Mouse (Mus musculus): ENCODE data around the gene Il22ra2. TPM values are rescaled to one million over a fixed set of nuclear protein-coding genes. Genes with fewer than 3 reads are reported as not detected.

Il22ra2 gene
- polyA plus RNA-seq, 1 experiment: 0.65 TPM

DNA sequence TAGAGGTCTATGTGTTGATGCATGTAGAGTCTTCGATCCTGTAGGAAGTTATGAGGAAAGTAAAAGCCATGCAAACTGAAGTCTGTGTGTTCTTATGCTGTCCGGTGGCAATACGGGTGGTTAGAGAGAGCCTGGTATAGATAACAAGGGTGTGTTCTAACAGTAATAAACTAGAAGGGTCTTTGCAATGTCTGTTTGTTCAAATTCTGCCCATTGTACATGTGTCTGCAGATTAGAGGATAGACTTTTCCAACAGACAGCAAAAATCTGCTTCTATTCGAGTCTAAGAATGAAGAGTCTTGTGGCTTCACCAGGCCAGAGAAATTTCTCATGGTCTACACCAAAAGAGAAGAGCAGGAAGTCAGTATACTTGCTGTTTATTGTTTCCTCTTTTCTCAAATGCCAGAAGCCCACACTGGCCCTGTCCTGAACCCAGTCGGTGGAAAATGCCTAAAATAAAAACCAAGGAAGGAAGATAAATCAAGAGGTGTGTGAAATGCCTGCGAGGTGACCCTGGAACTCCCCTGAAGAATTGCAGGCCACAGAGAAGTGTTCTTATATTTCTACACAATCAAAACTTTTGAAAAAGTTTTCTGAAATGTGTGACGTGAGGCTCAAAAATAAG, 38.9 kb upstream of the Il22ra2 start:
- Histone ChIP-seq H3K4me3 (ENCODE audit: extremely low read depth, insufficient read depth, insufficient read length) (no peak overlapping the region), H3K27ac (ENCODE audit: insufficient read depth, low read length) (peak overlapping the region; percentile 73), H3K4me1 (ENCODE audit: control insufficient read depth, insufficient read depth, insufficient read length) (peaks cover 24% of the 10 kb centered on the region), H3K27me3 (ENCODE audit: control insufficient read depth, insufficient read depth, low read length) (no peaks in the 10 kb centered on the region), H3K36me3 (ENCODE audit: control insufficient read depth, insufficient read depth, low read length) (no peaks in the 10 kb centered on the region)
- no peak for DNase-seq (ENCODE audit: low read depth in 1 of 2, low spot score in 2 of 2)
- WGBS: 25% methylated on average over 7 of the region's 7 CpGs
- TF ChIP-seq POLR2A (IDR thresholded peaks at IDR 0.05; ENCODE audit: low read depth, low read length): no peak
- no peak for TF ChIP-seq CTCF (IDR thresholded peaks at IDR 0.05; ENCODE audit: extremely low read depth, insufficient read depth, insufficient read length, insufficient replicate concordance)

DNA sequence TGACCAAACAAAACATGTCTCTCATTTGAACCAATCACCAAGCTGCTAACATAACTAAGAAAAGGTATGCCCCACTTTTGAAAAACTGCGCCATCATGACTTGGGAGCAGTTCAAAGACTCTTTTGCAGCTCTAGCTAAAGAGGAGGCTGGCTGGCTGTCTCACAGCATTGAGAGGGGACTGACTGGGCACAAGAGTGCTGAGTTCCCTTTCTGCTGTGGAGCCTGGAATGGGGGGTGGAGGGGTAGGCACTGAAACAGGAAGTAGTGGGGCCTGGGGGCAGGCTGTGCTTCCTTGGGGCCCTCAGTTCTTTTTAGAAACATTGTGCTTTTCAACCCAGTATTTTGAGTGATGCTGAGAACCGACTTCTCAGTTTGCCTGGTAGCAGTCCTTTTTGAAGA, 37.7 kb upstream of the Il22ra2 start:
- H3K36me3 ChIP-seq (ENCODE audit: control insufficient read depth, insufficient read depth, low read length): no peaks in the 10 kb centered on the region
- H3K27ac ChIP-seq (ENCODE audit: insufficient read depth, low read length): peak overlapping the region; percentile 77
- 19% methylated on average over 2 of the region's 2 CpGs for WGBS
- TF ChIP-seq POLR2A (IDR thresholded peaks at IDR 0.05; ENCODE audit: low read depth, low read length) (no peak), CTCF (IDR thresholded peaks at IDR 0.05; ENCODE audit: extremely low read depth, insufficient read depth, insufficient read length, insufficient replicate concordance) (no peak)
- peak in 1 of 2 experiments; percentile 68 for DNase-seq (ENCODE audit: low read depth in 1 of 2, low spot score in 2 of 2)
- no peak overlapping the region for H3K4me3 ChIP-seq (ENCODE audit: extremely low read depth, insufficient read depth, insufficient read length)
- H3K27me3 ChIP-seq (ENCODE audit: control insufficient read depth, insufficient read depth, low read length): no peaks in the 10 kb centered on the region
- H3K4me1 ChIP-seq (ENCODE audit: control insufficient read depth, insufficient read depth, insufficient read length): peaks cover 24% of the 10 kb centered on the region

DNA sequence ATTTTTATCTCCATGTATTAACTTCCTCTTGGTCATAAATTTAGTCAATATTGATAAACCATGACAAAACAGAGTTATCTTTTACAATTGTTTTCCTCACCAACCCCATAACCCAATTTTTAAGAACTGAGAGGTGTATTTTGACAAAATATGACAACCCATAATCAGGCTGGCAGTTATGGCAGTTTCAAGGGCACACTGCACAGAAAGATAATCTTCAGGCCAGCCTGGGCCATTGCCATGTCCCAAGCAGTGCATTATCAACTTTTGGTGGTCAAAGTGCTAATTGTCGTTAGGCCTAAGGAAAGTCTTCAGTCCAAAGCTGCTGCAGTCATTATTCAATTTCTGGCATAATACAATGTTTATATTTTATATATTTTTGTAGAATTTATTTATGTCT, 37.0 kb upstream of the Il22ra2 start:
- Histone ChIP-seq H3K27me3 (ENCODE audit: control insufficient read depth, insufficient read depth, low read length) (no peaks in the 10 kb centered on the region), H3K4me3 (ENCODE audit: extremely low read depth, insufficient read depth, insufficient read length) (no peak overlapping the region), H3K4me1 (ENCODE audit: control insufficient read depth, insufficient read depth, insufficient read length) (peaks cover 24% of the 10 kb centered on the region), H3K27ac (ENCODE audit: insufficient read depth, low read length) (no peak overlapping the region), H3K36me3 (ENCODE audit: control insufficient read depth, insufficient read depth, low read length) (no peaks in the 10 kb centered on the region)
- TF ChIP-seq POLR2A (IDR thresholded peaks at IDR 0.05; ENCODE audit: low read depth, low read length) (no peak), CTCF (IDR thresholded peaks at IDR 0.05; ENCODE audit: extremely low read depth, insufficient read depth, insufficient read length, insufficient replicate concordance) (no peak)
- no peak for DNase-seq (ENCODE audit: low read depth in 1 of 2, low spot score in 2 of 2)
- WGBS: 67% methylated on average over 1 of the region's 1 CpGs

DNA sequence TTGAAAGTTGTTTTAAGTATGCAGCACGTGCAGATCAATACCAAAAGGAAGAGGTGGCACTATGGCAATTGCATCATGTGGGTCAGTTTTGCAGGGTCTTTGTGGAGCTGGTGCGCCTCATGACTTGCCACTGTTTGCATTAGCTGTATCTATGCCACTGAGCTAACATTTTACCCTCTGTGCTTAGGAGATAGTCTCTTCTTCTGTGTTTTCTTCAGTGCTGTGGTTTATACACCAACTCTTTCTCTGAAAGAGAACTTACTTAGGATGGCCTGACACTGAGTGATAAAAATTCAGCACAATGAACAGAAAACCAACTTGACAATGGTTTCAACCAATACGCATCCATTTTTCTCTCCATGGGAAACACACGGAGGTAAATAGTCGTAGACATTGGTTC, 35.9 kb upstream of the Il22ra2 start:
- Histone ChIP-seq H3K4me3 (ENCODE audit: extremely low read depth, insufficient read depth, insufficient read length) (no peak overlapping the region), H3K36me3 (ENCODE audit: control insufficient read depth, insufficient read depth, low read length) (no peaks in the 10 kb centered on the region), H3K27ac (ENCODE audit: insufficient read depth, low read length) (no peak overlapping the region), H3K27me3 (ENCODE audit: control insufficient read depth, insufficient read depth, low read length) (no peaks in the 10 kb centered on the region), H3K4me1 (ENCODE audit: control insufficient read depth, insufficient read depth, insufficient read length) (peaks cover 24% of the 10 kb centered on the region)
- TF ChIP-seq POLR2A (IDR thresholded peaks at IDR 0.05; ENCODE audit: low read depth, low read length) (no peak), CTCF (IDR thresholded peaks at IDR 0.05; ENCODE audit: extremely low read depth, insufficient read depth, insufficient read length, insufficient replicate concordance) (no peak)
- no peak for DNase-seq (ENCODE audit: low read depth in 1 of 2, low spot score in 2 of 2)
- WGBS: 82% methylated on average over 5 of the region's 5 CpGs

DNA sequence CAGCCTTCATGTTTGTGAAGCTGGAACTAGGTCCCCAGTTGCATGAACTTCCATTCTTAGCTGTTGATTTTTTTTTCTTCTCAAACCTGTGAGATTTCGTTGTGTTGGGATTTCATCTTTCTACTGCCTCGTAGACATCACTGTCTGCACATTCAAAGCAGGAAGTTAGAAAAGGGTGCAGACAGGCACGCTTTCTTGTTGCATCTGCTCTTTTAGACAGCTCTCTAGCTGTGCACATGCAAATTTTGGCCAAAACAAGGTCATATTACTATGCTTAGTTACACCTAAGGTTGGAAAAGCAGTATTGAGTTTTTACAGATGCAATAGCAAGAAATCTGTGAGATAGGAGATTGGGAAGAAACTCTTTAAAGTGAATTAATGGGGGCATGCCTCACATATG, 34.5 kb upstream of the Il22ra2 start:
- H3K36me3 ChIP-seq (ENCODE audit: control insufficient read depth, insufficient read depth, low read length): no peaks in the 10 kb centered on the region
- no peak for TF ChIP-seq POLR2A (IDR thresholded peaks at IDR 0.05; ENCODE audit: low read depth, low read length)
- TF ChIP-seq CTCF (IDR thresholded peaks at IDR 0.05; ENCODE audit: extremely low read depth, insufficient read depth, insufficient read length, insufficient replicate concordance): no peak
- H3K27me3 ChIP-seq (ENCODE audit: control insufficient read depth, insufficient read depth, low read length): no peaks in the 10 kb centered on the region
- no peak overlapping the region for H3K4me3 ChIP-seq (ENCODE audit: extremely low read depth, insufficient read depth, insufficient read length)
- WGBS: 23% methylated on average over 3 of the region's 3 CpGs
- peaks cover 24% of the 10 kb centered on the region for H3K4me1 ChIP-seq (ENCODE audit: control insufficient read depth, insufficient read depth, insufficient read length)
- no peak for DNase-seq (ENCODE audit: low read depth in 1 of 2, low spot score in 2 of 2)
- H3K27ac ChIP-seq (ENCODE audit: insufficient read depth, low read length): 0 out of 2 replicates have a peak overlapping the region, but pooled peaks have one; percentile 61

DNA sequence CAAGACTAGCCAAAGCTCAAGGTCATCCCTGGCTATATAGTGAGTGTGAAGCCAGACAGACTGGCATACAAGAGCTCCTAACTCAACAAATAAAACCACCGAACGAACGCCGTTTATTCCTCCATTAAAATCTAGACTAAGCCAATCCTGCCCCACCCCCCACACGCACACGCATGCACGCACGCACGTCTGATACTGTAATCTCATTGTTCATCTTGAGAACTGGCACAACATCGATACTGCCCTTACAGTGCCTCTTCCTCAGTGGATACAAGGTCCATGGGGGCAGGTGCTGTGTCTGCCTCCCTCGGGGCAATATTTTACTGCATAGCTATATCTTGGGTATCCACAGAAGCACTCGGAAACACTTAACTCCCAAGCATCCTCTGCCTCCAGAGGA, 32.2 kb upstream of the Il22ra2 start:
- H3K4me3 ChIP-seq (ENCODE audit: extremely low read depth, insufficient read depth, insufficient read length): no peak overlapping the region
- no peak overlapping the region for H3K27ac ChIP-seq (ENCODE audit: insufficient read depth, low read length)
- H3K27me3 ChIP-seq (ENCODE audit: control insufficient read depth, insufficient read depth, low read length): no peaks in the 10 kb centered on the region
- peaks cover 14% of the 10 kb centered on the region for H3K4me1 ChIP-seq (ENCODE audit: control insufficient read depth, insufficient read depth, insufficient read length)
- 88% methylated on average over 12 of the region's 12 CpGs for WGBS
- H3K36me3 ChIP-seq (ENCODE audit: control insufficient read depth, insufficient read depth, low read length): no peaks in the 10 kb centered on the region
- TF ChIP-seq CTCF (IDR thresholded peaks at IDR 0.05; ENCODE audit: extremely low read depth, insufficient read depth, insufficient read length, insufficient replicate concordance): no peak
- TF ChIP-seq POLR2A (IDR thresholded peaks at IDR 0.05; ENCODE audit: low read depth, low read length): no peak
- no peak for DNase-seq (ENCODE audit: low read depth in 1 of 2, low spot score in 2 of 2)

DNA sequence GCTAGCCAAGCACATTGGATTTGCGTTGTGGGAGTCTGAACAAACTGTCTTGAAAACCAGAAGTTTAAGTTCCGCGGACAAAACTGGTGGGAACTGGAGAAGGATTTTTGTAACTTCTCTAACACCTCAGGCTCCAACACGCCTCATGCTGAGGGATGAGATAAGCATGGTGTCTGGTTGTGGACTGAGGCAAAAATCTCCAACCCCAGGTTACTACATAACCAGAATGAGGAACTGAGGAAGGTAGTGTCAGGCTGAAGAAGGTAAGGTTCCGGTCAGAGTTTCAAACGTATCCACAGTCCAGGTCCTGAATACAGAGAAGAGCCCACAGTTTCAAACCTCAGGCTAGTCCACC, 30.5 kb upstream of the Il22ra2 start:
- H3K4me3 ChIP-seq (ENCODE audit: extremely low read depth, insufficient read depth, insufficient read length): peak overlapping the region; percentile 92
- no peak for DNase-seq (ENCODE audit: low read depth in 1 of 2, low spot score in 2 of 2)
- peaks cover 15% of the 10 kb centered on the region for H3K4me1 ChIP-seq (ENCODE audit: control insufficient read depth, insufficient read depth, insufficient read length)
- no peak for TF ChIP-seq POLR2A (IDR thresholded peaks at IDR 0.05; ENCODE audit: low read depth, low read length)
- TF ChIP-seq CTCF (IDR thresholded peaks at IDR 0.05; ENCODE audit: extremely low read depth, insufficient read depth, insufficient read length, insufficient replicate concordance): no peak
- WGBS: 8% methylated on average over 6 of the region's 6 CpGs
- H3K36me3 ChIP-seq (ENCODE audit: control insufficient read depth, insufficient read depth, low read length): no peaks in the 10 kb centered on the region
- no peaks in the 10 kb centered on the region for H3K27me3 ChIP-seq (ENCODE audit: control insufficient read depth, insufficient read depth, low read length)
- peak overlapping the region; percentile 89 for H3K27ac ChIP-seq (ENCODE audit: insufficient read depth, low read length)

Data from spleen, adult 2 months (tissue).